Mouse (Mus musculus): ENCODE results near the gene Stk4. TPM values are rescaled to one million over a fixed set of nuclear protein-coding genes. Genes with fewer than 3 reads are reported as not detected.

Stk4 gene
- polyA plus RNA-seq, 1 experiment from 2014 or later: 15.2 TPM

DNA sequence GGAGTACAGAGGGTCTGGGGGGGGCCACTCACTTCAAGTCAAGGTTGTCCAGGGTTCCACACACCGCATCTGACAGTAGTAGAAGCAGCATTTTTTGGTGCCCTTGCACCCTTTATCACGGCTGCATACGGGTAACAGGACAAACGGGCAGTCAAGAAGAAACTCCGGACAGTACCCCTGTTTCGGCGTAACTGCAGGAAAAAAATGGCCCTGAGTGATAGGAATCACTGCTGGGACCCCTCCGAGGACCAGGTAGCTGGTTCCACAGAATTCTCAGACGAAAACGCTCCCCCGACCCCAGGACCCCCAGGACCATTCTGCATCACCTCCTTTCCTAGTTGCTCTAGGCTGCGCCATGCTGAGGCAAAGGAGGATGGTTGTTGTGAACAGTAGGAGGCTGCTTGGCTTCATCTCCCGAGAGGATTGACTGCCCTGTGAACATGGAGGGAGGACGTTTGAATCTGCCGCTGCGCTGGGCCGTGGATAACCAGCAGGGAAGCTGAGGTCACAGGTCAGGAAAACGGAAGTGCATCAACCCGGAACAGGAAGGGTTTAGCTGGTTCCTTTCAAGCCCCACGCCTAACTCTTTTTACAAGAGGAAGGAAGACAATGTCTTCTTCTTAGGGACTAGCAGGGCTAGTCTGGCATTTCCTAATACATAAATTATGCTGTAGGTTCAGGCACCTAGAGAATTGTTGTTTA, 129.7 kb downstream of the Stk4 start, which contains the start of gene Wfdc15a:
TSS of gene Wfdc15a (minus strand) at position 505 of the 702 bp plus-strand sequence.
- H3K4me3 ChIP-seq (replicated peaks; ENCODE audit: low read depth, low read length): no peak within 1 kb of the TSS
- no peaks in the 10 kb centered on the region for H3K27me3 ChIP-seq (ENCODE audit: insufficient read depth, low read length)
- H3K9ac ChIP-seq (ENCODE audit: low read depth, low read length): no peak within 1 kb of the TSS
- no peaks in the 10 kb centered on the region for H3K36me3 ChIP-seq (ENCODE audit: insufficient read depth, low read length)
- H3K4me2 ChIP-seq (ENCODE audit: low read length): no peak within 1 kb of the TSS
- ATAC-seq (replicated peaks; ENCODE audit: low FRiP score, low read depth): no peak
- no peaks in the 10 kb centered on the region for H3K4me1 ChIP-seq (replicated peaks; ENCODE audit: insufficient read depth, low read length)
- DNase-seq (ENCODE audit: low spot score): no peak
- 70% methylated on average over 20 of the region's 20 CpGs for WGBS
- no peak within 1 kb of the TSS for H3K27ac ChIP-seq
- no peaks in the 10 kb centered on the region for H3K9me3 ChIP-seq (replicated peaks; ENCODE audit: low read length)
- no peak for TF ChIP-seq CTCF (IDR thresholded peaks at IDR 0.05; ENCODE audit: low read depth)

Other genes with a start within 250 kb of the Stk4 start
- 0.17 and 0.28 TPM in 2 replicates for gene Ccn5, start 249.5 kb upstream of the Stk4 start, polyA plus RNA-seq (2015; fragmentation: Nextera tagmentation; extraction: Ambion mirVana)
- gene Kcnk15, start 216.7 kb upstream of the Stk4 start, polyA plus RNA-seq (2015; fragmentation: Nextera tagmentation; extraction: Ambion mirVana): not detected in 2 replicates
- 0.33 and 0.50 TPM in 2 replicates for gene Rims4, start 151.6 kb upstream of the Stk4 start, polyA plus RNA-seq (2015; fragmentation: Nextera tagmentation; extraction: Ambion mirVana)
- gene Ywhab, start 75.4 kb upstream of the Stk4 start, polyA plus RNA-seq (2015; fragmentation: Nextera tagmentation; extraction: Ambion mirVana): 261 and 288 TPM in 2 replicates
- gene Pabpc1l, start 44.9 kb upstream of the Stk4 start, polyA plus RNA-seq (2015; fragmentation: Nextera tagmentation; extraction: Ambion mirVana): 2.7 and 4.0 TPM in 2 replicates
- 42.3 and 49.8 TPM in 2 replicates for gene Tomm34, start 847 bp downstream of the Stk4 start, polyA plus RNA-seq (2015; fragmentation: Nextera tagmentation; extraction: Ambion mirVana)
- gene Kcns1, start 100.8 kb downstream of the Stk4 start, polyA plus RNA-seq (2015; fragmentation: Nextera tagmentation; extraction: Ambion mirVana): 0.14 and 0.27 TPM in 2 replicates
- not detected in 2 replicates for gene Wfdc5, start 112.4 kb downstream of the Stk4 start, polyA plus RNA-seq (2015; fragmentation: Nextera tagmentation; extraction: Ambion mirVana)
- not detected in 2 replicates for gene Wfdc12, start 120.3 kb downstream of the Stk4 start, polyA plus RNA-seq (2015; fragmentation: Nextera tagmentation; extraction: Ambion mirVana)
- gene Wfdc15a, start 129.8 kb downstream of the Stk4 start, polyA plus RNA-seq (2015; fragmentation: Nextera tagmentation; extraction: Ambion mirVana): not detected in 2 replicates
- 306 and 341 TPM in 2 replicates for gene Wfdc15b, start 151.3 kb downstream of the Stk4 start, polyA plus RNA-seq (2015; fragmentation: Nextera tagmentation; extraction: Ambion mirVana)
- not detected in 2 replicates for gene Svs2, start 168.1 kb downstream of the Stk4 start, polyA plus RNA-seq (2015; fragmentation: Nextera tagmentation; extraction: Ambion mirVana)
- gene Svs3b, start 186.3 kb downstream of the Stk4 start, polyA plus RNA-seq (2015; fragmentation: Nextera tagmentation; extraction: Ambion mirVana): not detected in 2 replicates
- gene Svs4, start 208.1 kb downstream of the Stk4 start, polyA plus RNA-seq (2015; fragmentation: Nextera tagmentation; extraction: Ambion mirVana): not detected in 2 replicates
- gene Svs3a, start 218.9 kb downstream of the Stk4 start, polyA plus RNA-seq (2015; fragmentation: Nextera tagmentation; extraction: Ambion mirVana): not detected in 2 replicates
- not detected in 2 replicates for gene Svs6, start 246.4 kb downstream of the Stk4 start, polyA plus RNA-seq (2015; fragmentation: Nextera tagmentation; extraction: Ambion mirVana)

Data from kidney, postnatal 0 days (tissue).